In genomic region chr2:92023362-92024273, GRCm38 (mm10) we compare ENCODE assay signal across 8 mouse cellular contexts. TPM values are rescaled to one million over a fixed set of nuclear protein-coding genes. Genes with fewer than 3 reads are reported as not detected.
DNase-seq lines count a peak whose midpoint lies in the region; ATAC-seq and TF ChIP-seq lines count a peak whose summit lies in the region.

No protein-coding gene starts in this region.

- peak overlapping the region; percentile 59 for H3K4me3 ChIP-seq in forebrain, embryonic 15.5 days
- H3K4me3 ChIP-seq in hindbrain, embryonic 13.5 days: peak overlapping the region; percentile 62
- H3K4me3 ChIP-seq in liver, embryonic 14.5 days (ENCODE audit: insufficient read depth in 1 of 2, low read depth in 2 of 2, low read length in 2 of 2): peak overlapping the region; percentile 26 to 54
- H3K4me3 ChIP-seq in neural tube, embryonic 12.5 days: peak overlapping the region; percentile 62

- TF ChIP-seq CTCF in liver, embryonic 14.5 days (IDR thresholded peaks at IDR 0.05; ENCODE audit: low read depth): peak; percentile 58

- ATAC-seq in forebrain, embryonic 15.5 days (replicated peaks): peak; percentile 43; the same call in 1 of the 2 replicates
- ATAC-seq in hindbrain, embryonic 13.5 days (ENCODE audit: low FRiP score): peak; percentile 59
- ATAC-seq in liver, embryonic 14.5 days (ENCODE audit: insufficient read depth): no peak
- ATAC-seq in neural tube, embryonic 12.5 days (ENCODE audit: low FRiP score, low read depth): peak; percentile 50; the same call in 1 of the 2 replicates

- peak overlapping the region; percentile 98 for H3K4me2 ChIP-seq in forebrain, embryonic 15.5 days (replicated peaks)
- peak overlapping the region; percentile 96 for H3K4me2 ChIP-seq in hindbrain, embryonic 13.5 days
- peak overlapping the region; percentile 72 for H3K4me2 ChIP-seq in liver, embryonic 14.5 days (ENCODE audit: low read depth)
- peak overlapping the region; percentile 100 for H3K4me2 ChIP-seq in neural tube, embryonic 12.5 days (replicated peaks)

- H3K9me3 ChIP-seq in forebrain, embryonic 15.5 days: no peaks in the 10 kb centered on the region
- no peaks in the 10 kb centered on the region for H3K9me3 ChIP-seq in hindbrain, embryonic 13.5 days
- H3K9me3 ChIP-seq in liver, embryonic 14.5 days (ENCODE audit: control insufficient read depth, low read length): no peaks in the 10 kb centered on the region
- no peaks in the 10 kb centered on the region for H3K9me3 ChIP-seq in neural tube, embryonic 12.5 days

- no peak overlapping the region for H3K27ac ChIP-seq in forebrain, embryonic 15.5 days (replicated peaks)
- H3K27ac ChIP-seq in hindbrain, embryonic 13.5 days: no peak overlapping the region
- H3K27ac ChIP-seq in liver, embryonic 14.5 days: no peak overlapping the region
- H3K27ac ChIP-seq in neural tube, embryonic 12.5 days: no peak overlapping the region

- DNase-seq in layer of hippocampus, postnatal 10 days (ENCODE audit: low spot score in 2 of 2): peak; percentile 55 to 64
- DNase-seq in layer of hippocampus, adult 11-12 months (ENCODE audit: low spot score): no peak
- peak; percentile 69 for DNase-seq in adipocyte (ENCODE audit: low spot score)
- no peak for DNase-seq in liver, embryonic 14.5 days (ENCODE audit: low read depth in 3 of 3, low spot score in 3 of 3)
- DNase-seq in frontal cortex, postnatal 36 days (ENCODE audit: low spot score in 2 of 2): no peak

- peak overlapping the region; percentile 45 for H3K9ac ChIP-seq in forebrain, embryonic 15.5 days (replicated peaks)
- H3K9ac ChIP-seq in hindbrain, embryonic 13.5 days: peak overlapping the region; percentile 72
- no peak overlapping the region for H3K9ac ChIP-seq in liver, embryonic 14.5 days (replicated peaks)
- H3K9ac ChIP-seq in neural tube, embryonic 12.5 days: peak overlapping the region; percentile 73

- 5% methylated on average over 55 of the region's 56 CpGs for WGBS in forebrain, embryonic 15.5 days
- WGBS in hindbrain, embryonic 13.5 days: 4% methylated on average over 56 of the region's 56 CpGs
- WGBS in liver, embryonic 14.5 days (ENCODE audit: insufficient replicate concordance): 2% methylated on average over 54 of the region's 56 CpGs
- WGBS in neural tube, embryonic 12.5 days: 6% methylated on average over 56 of the region's 56 CpGs

- H3K27me3 ChIP-seq in forebrain, embryonic 15.5 days: peaks cover 8% of the 10 kb centered on the region; the same call in 1 of the 2 replicates
- H3K27me3 ChIP-seq in hindbrain, embryonic 13.5 days: peaks cover 48% of the 10 kb centered on the region
- peaks cover 15% of the 10 kb centered on the region for H3K27me3 ChIP-seq in liver, embryonic 14.5 days (ENCODE audit: control insufficient read depth, insufficient read depth, low read length)
- peaks cover 35% of the 10 kb centered on the region for H3K27me3 ChIP-seq in neural tube, embryonic 12.5 days (replicated peaks)

- no peaks in the 10 kb centered on the region for H3K36me3 ChIP-seq in forebrain, embryonic 15.5 days
- no peaks in the 10 kb centered on the region for H3K36me3 ChIP-seq in hindbrain, embryonic 13.5 days
- H3K36me3 ChIP-seq in liver, embryonic 14.5 days (replicated peaks; ENCODE audit: control insufficient read depth, insufficient read depth, low read depth): no peaks in the 10 kb centered on the region
- H3K36me3 ChIP-seq in neural tube, embryonic 12.5 days: no peaks in the 10 kb centered on the region

- TF ChIP-seq EP300 in liver, embryonic 14.5 days (IDR thresholded peaks at IDR 0.05; ENCODE audit: low read depth): no peak

- peaks cover 15% of the 10 kb centered on the region for H3K4me1 ChIP-seq in forebrain, embryonic 15.5 days
- peaks cover 12% of the 10 kb centered on the region for H3K4me1 ChIP-seq in hindbrain, embryonic 13.5 days (replicated peaks)
- H3K4me1 ChIP-seq in liver, embryonic 14.5 days (replicated peaks; ENCODE audit: control insufficient read depth in 2 of 2, insufficient read depth in 2 of 2, low read length in 1 of 2): peaks cover 0 to 4% of the 10 kb centered on the region in 2 experiments; a peak in 1 of 4 replicates
- H3K4me1 ChIP-seq in neural tube, embryonic 12.5 days: peaks cover 10% of the 10 kb centered on the region

RNA-seq across cellular contexts. Expression of gene Creb3l1, which starts 0.7 kb away (rescaled TPM):
- 10 to 100 TPM; 10.4 to 11.6 TPM for total RNA-seq in layer of hippocampus, postnatal 10 days (2021)
- 0.92 and 1.0 TPM in 2 replicates for polyA plus RNA-seq in forebrain, embryonic 15.5 days (2015; fragmentation: Nextera tagmentation; extraction: Ambion mirVana)
- 1.3 and 2.4 TPM in 2 replicates for polyA plus RNA-seq in hindbrain, embryonic 13.5 days (2015; fragmentation: Nextera tagmentation; extraction: Ambion mirVana)
- 0.61 and 0.66 TPM in 2 replicates for polyA plus RNA-seq in liver, embryonic 14.5 days (2012; rRNA removed)
- polyA plus RNA-seq in liver, embryonic 14.5 days (2014; fragmentation: Nextera tagmentation; extraction: Ambion mirVana): 0.84 and 1.3 TPM in 2 replicates
- 1.7 and 2.5 TPM in 2 replicates for polyA plus RNA-seq in neural tube, embryonic 12.5 days (2016; fragmentation: Nextera tagmentation; extraction: Ambion mirVana)

RNA-seq across cellular contexts. Expression of gene Dgkz, which starts 48.0 kb away (rescaled TPM):
- 100 to 1,000 TPM; 313 to 336 TPM for total RNA-seq in layer of hippocampus, postnatal 10 days (2021)
- polyA plus RNA-seq in forebrain, embryonic 15.5 days (2015; fragmentation: Nextera tagmentation; extraction: Ambion mirVana): 27.6 and 28.2 TPM in 2 replicates
- polyA plus RNA-seq in hindbrain, embryonic 13.5 days (2015; fragmentation: Nextera tagmentation; extraction: Ambion mirVana): 25.0 and 26.0 TPM in 2 replicates
- polyA plus RNA-seq in liver, embryonic 14.5 days (2012; rRNA removed): 55.9 and 60.7 TPM in 2 replicates
- 19.6 and 26.7 TPM in 2 replicates for polyA plus RNA-seq in liver, embryonic 14.5 days (2014; fragmentation: Nextera tagmentation; extraction: Ambion mirVana)
- polyA plus RNA-seq in neural tube, embryonic 12.5 days (2016; fragmentation: Nextera tagmentation; extraction: Ambion mirVana): 36.0 and 41.6 TPM in 2 replicates

Comparison
In these comparisons a context has a peak if more than half of its experiments do, and no peak if none do; other contexts are left out.
1. DNase-seq: peak in layer of hippocampus, postnatal 10 days (2 of 2) and adipocyte (single experiment); none in layer of hippocampus, adult 11-12 months (single experiment), liver, embryonic 14.5 days (0 of 3) and frontal cortex, postnatal 36 days (0 of 2).
2. Peak in every context shown above with its lines, with median percentiles within 50 percentile points of each other: H3K4me2 ChIP-seq and H3K4me3 ChIP-seq.